Comparison of ENCODE assay signal across 24 mouse cellular contexts in the genomic region with DNA sequence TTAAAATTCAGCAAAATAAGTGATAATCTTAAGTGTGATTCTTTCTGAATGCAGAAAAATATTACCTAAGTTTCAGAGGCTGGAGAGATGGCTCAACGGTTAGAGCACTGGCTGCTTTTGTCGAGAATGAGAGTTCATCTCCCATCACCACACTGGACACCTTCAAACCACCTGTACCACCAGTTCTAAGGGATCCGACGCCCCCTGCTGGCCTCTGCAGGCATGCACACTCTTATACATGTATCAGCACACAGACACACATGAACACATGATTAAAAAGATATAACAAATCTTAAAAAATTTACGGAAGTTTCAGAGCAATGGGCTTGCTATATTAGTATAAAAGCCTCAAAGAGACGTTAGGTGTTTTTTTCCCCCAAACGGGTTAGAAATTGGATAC.
A peak's percentile ranks its signal among the peaks of the same experiment; 100 is the strongest.
DNase-seq lines count a peak whose midpoint lies in the region; ATAC-seq and TF ChIP-seq lines count a peak whose summit lies in the region.
"Had no signal": no experiment of that assay in that cellular context is flagged by ENCODE, and none has a peak within 500 bp of the region (broad histone marks: within the 10 kb centered on the region; RNA-seq: fewer than 3 reads in every experiment).

No protein-coding gene starts in this region.

- TF ChIP-seq CTCF in forebrain, postnatal 0 days (IDR thresholded peaks at IDR 0.05; ENCODE audit: low read depth): peak; percentile 21; the same call in 1 of the 2 replicates
- TF ChIP-seq CTCF in liver, adult 2 months (IDR thresholded peaks at IDR 0.05; ENCODE audit: low read depth, low read length): 0 out of 2 replicates have a peak, but pooled peaks have one; percentile 6
- TF ChIP-seq CTCF in ES-Bruce4 (IDR thresholded peaks at IDR 0.05; ENCODE audit: low read depth, low read length): peak; percentile 22
- peak; percentile 22; the same call in 1 of the 2 replicates for TF ChIP-seq CTCF in bone marrow, adult 2 months (IDR thresholded peaks at IDR 0.05; ENCODE audit: control insufficient read depth, insufficient read depth, low read length)

- no peaks in the 10 kb centered on the region for H3K27me3 ChIP-seq in forebrain, postnatal 0 days (ENCODE audit: insufficient read depth, low read length)
- H3K27me3 ChIP-seq in forebrain, embryonic 12.5 days: no peaks in the 10 kb centered on the region
- H3K27me3 ChIP-seq in liver, adult 2 months (ENCODE audit: control insufficient read depth, insufficient read depth, low read length): peaks cover 2% of the 10 kb centered on the region; the same call in 1 of the 2 replicates
- H3K27me3 ChIP-seq in liver, embryonic 12.5 days (replicated peaks): no peaks in the 10 kb centered on the region
- no peaks in the 10 kb centered on the region for H3K27me3 ChIP-seq in ES-Bruce4 (ENCODE audit: control insufficient read depth, insufficient read depth, low read length, poor library complexity, severe bottlenecking)
- no peaks in the 10 kb centered on the region for H3K27me3 ChIP-seq in forebrain, embryonic 16.5 days (replicated peaks; ENCODE audit: control insufficient read depth, insufficient read depth, low read length)
- H3K27me3 ChIP-seq: embryonic facial prominence, embryonic 12.5 days; heart, embryonic 13.5 days; hindbrain, embryonic 13.5 days; limb, embryonic 12.5 days; liver, embryonic 13.5 days had no signal

- TF ChIP-seq POLR2A in liver, adult 2 months (IDR thresholded peaks at IDR 0.05; ENCODE audit: extremely low read depth, insufficient read depth, low read length): no peak
- no peak for TF ChIP-seq POLR2A in ES-Bruce4 (IDR thresholded peaks at IDR 0.05; ENCODE audit: insufficient read depth, low read length)
- no peak for TF ChIP-seq POLR2A in bone marrow, adult 2 months (IDR thresholded peaks at IDR 0.05; ENCODE audit: borderline replicate concordance, control insufficient read depth, low read depth, low read length)

- no peak overlapping the region for H3K4me3 ChIP-seq in forebrain, postnatal 0 days (ENCODE audit: low read depth, low read length)
- H3K4me3 ChIP-seq in forebrain, embryonic 12.5 days (replicated peaks): no peak overlapping the region
- no peak overlapping the region for H3K4me3 ChIP-seq in liver, adult 2 months (ENCODE audit: insufficient read depth, low read depth, low read length)
- no peak overlapping the region for H3K4me3 ChIP-seq in liver, embryonic 12.5 days
- no peak overlapping the region for H3K4me3 ChIP-seq in ES-Bruce4 (ENCODE audit: low read depth, low read length)
- H3K4me3 ChIP-seq in bone marrow, adult 2 months (replicated peaks; ENCODE audit: control insufficient read depth, low read depth, low read length): no peak overlapping the region
- no peak overlapping the region for H3K4me3 ChIP-seq in forebrain, embryonic 16.5 days (replicated peaks; ENCODE audit: low read length)
- H3K4me3 ChIP-seq: embryonic facial prominence, embryonic 12.5 days; heart, embryonic 13.5 days; hindbrain, embryonic 13.5 days; limb, embryonic 12.5 days; liver, embryonic 13.5 days had no signal

- H3K9me3 ChIP-seq in forebrain, postnatal 0 days (ENCODE audit: low read length): no peaks in the 10 kb centered on the region
- H3K9me3 ChIP-seq in forebrain, embryonic 12.5 days: no peaks in the 10 kb centered on the region
- no peaks in the 10 kb centered on the region for H3K9me3 ChIP-seq in liver, embryonic 12.5 days (replicated peaks)
- no peaks in the 10 kb centered on the region for H3K9me3 ChIP-seq in ES-Bruce4 (replicated peaks; ENCODE audit: control insufficient read depth, insufficient read depth, low read length, poor library complexity, severe bottlenecking)
- no peaks in the 10 kb centered on the region for H3K9me3 ChIP-seq in forebrain, embryonic 16.5 days (ENCODE audit: control insufficient read depth, low read length)
- H3K9me3 ChIP-seq: embryonic facial prominence, embryonic 12.5 days; G1E; heart, embryonic 13.5 days; hindbrain, embryonic 13.5 days; limb, embryonic 12.5 days; liver, embryonic 13.5 days had no signal

- no peaks in the 10 kb centered on the region for H3K36me3 ChIP-seq in forebrain, postnatal 0 days (ENCODE audit: insufficient read depth)
- H3K36me3 ChIP-seq in forebrain, embryonic 12.5 days (replicated peaks): no peaks in the 10 kb centered on the region
- no peaks in the 10 kb centered on the region for H3K36me3 ChIP-seq in liver, adult 2 months (ENCODE audit: control insufficient read depth, insufficient read depth, low read length)
- no peaks in the 10 kb centered on the region for H3K36me3 ChIP-seq in liver, embryonic 12.5 days
- H3K36me3 ChIP-seq in ES-Bruce4 (ENCODE audit: control insufficient read depth, insufficient read depth, low read length, poor library complexity, severe bottlenecking): no peaks in the 10 kb centered on the region
- H3K36me3 ChIP-seq in forebrain, embryonic 16.5 days (ENCODE audit: control insufficient read depth, insufficient read depth): no peaks in the 10 kb centered on the region
- H3K36me3 ChIP-seq: embryonic facial prominence, embryonic 12.5 days; G1E; heart, embryonic 13.5 days; hindbrain, embryonic 13.5 days; limb, embryonic 12.5 days; liver, embryonic 13.5 days had no signal

- no peak overlapping the region for H3K27ac ChIP-seq in forebrain, postnatal 0 days (ENCODE audit: low read depth, low read length)
- H3K27ac ChIP-seq in forebrain, embryonic 12.5 days: no peak overlapping the region
- H3K27ac ChIP-seq in liver, adult 2 months (replicated peaks; ENCODE audit: insufficient read depth, low read depth, low read length): no peak overlapping the region
- H3K27ac ChIP-seq in liver, embryonic 12.5 days: no peak overlapping the region
- no peak overlapping the region for H3K27ac ChIP-seq in ES-Bruce4 (ENCODE audit: insufficient read depth, low read length)
- H3K27ac ChIP-seq in bone marrow, adult 2 months (ENCODE audit: control insufficient read depth, insufficient read depth, low read depth, low read length, poor library complexity): no peak overlapping the region
- H3K27ac ChIP-seq in forebrain, embryonic 16.5 days (ENCODE audit: low read length): no peak overlapping the region
- H3K27ac ChIP-seq: embryonic facial prominence, embryonic 12.5 days; heart, embryonic 13.5 days; hindbrain, embryonic 13.5 days; limb, embryonic 12.5 days; liver, embryonic 13.5 days; macrophage had no signal

- H3K4me2 ChIP-seq in forebrain, postnatal 0 days (ENCODE audit: low read depth): no peak overlapping the region
- no peak overlapping the region for H3K4me2 ChIP-seq in forebrain, embryonic 12.5 days
- no peak overlapping the region for H3K4me2 ChIP-seq in liver, embryonic 12.5 days
- H3K4me2 ChIP-seq in forebrain, embryonic 16.5 days (ENCODE audit: low read length): no peak overlapping the region
- H3K4me2 ChIP-seq: embryonic facial prominence, embryonic 12.5 days; heart, embryonic 13.5 days; hindbrain, embryonic 13.5 days; limb, embryonic 12.5 days; liver, embryonic 13.5 days had no signal

- no peaks in the 10 kb centered on the region for H3K4me1 ChIP-seq in forebrain, postnatal 0 days (ENCODE audit: insufficient read depth)
- H3K4me1 ChIP-seq in forebrain, embryonic 12.5 days: no peaks in the 10 kb centered on the region
- no peaks in the 10 kb centered on the region for H3K4me1 ChIP-seq in liver, adult 2 months (ENCODE audit: control insufficient read depth, insufficient read depth, low read length)
- no peaks in the 10 kb centered on the region for H3K4me1 ChIP-seq in liver, embryonic 12.5 days
- no peaks in the 10 kb centered on the region for H3K4me1 ChIP-seq in ES-Bruce4 (ENCODE audit: control insufficient read depth, insufficient read depth, low read length)
- H3K4me1 ChIP-seq in bone marrow, adult 2 months (ENCODE audit: control insufficient read depth, insufficient read depth, low read length): no peaks in the 10 kb centered on the region
- peaks cover 8% of the 10 kb centered on the region for H3K4me1 ChIP-seq in forebrain, embryonic 16.5 days (replicated peaks; ENCODE audit: control insufficient read depth, insufficient read depth, low read length)
- H3K4me1 ChIP-seq: heart, embryonic 13.5 days; hindbrain, embryonic 13.5 days; limb, embryonic 12.5 days; liver, embryonic 13.5 days had no signal

- no peak for DNase-seq in forebrain, postnatal 0 days
- no peak for DNase-seq in liver, adult 2 months (ENCODE audit: extremely low read depth, low read depth, low spot score)
- no peak for DNase-seq in kidney, postnatal 14 days
- DNase-seq: adrenal gland, postnatal 36 days; cerebellum, adult 11 months; cerebellum, postnatal 10 days; gastrocnemius, postnatal 10 days; kidney, adult 8-10 months; kidney, postnatal 10 days; liver, embryonic 13.5 days; thymus, postnatal 14 days had no signal

- WGBS in forebrain, postnatal 0 days: 88% methylated on average over 7 of the region's 7 CpGs
- 86% methylated on average over 7 of the region's 7 CpGs for WGBS in forebrain, embryonic 12.5 days
- WGBS in liver, adult 2 months: 86% methylated on average over 7 of the region's 7 CpGs
- 68% methylated on average over 7 of the region's 7 CpGs for WGBS in liver, embryonic 12.5 days (ENCODE audit: insufficient replicate concordance)
- 76% methylated on average over 7 of the region's 7 CpGs for WGBS in bone marrow, adult 2 months
- WGBS in forebrain, embryonic 16.5 days: 88% methylated on average over 7 of the region's 7 CpGs

- no peak overlapping the region for H3K9ac ChIP-seq in forebrain, postnatal 0 days
- no peak overlapping the region for H3K9ac ChIP-seq in forebrain, embryonic 12.5 days
- H3K9ac ChIP-seq in liver, adult 2 months (ENCODE audit: low read depth, low read length): no peak overlapping the region
- H3K9ac ChIP-seq in liver, embryonic 12.5 days: no peak overlapping the region
- H3K9ac ChIP-seq in ES-Bruce4 (ENCODE audit: low read depth, poor library complexity, severe bottlenecking): no peak overlapping the region
- no peak overlapping the region for H3K9ac ChIP-seq in forebrain, embryonic 16.5 days (replicated peaks; ENCODE audit: low read depth, low read length)
- H3K9ac ChIP-seq: embryonic facial prominence, embryonic 12.5 days; heart, embryonic 13.5 days; hindbrain, embryonic 13.5 days; limb, embryonic 12.5 days; liver, embryonic 13.5 days had no signal

- no peak for TF ChIP-seq EP300 in ES-Bruce4 (IDR thresholded peaks at IDR 0.05; ENCODE audit: insufficient read depth, low read depth, low read length)

- no peaks in the 10 kb centered on the region for H3K79me2 ChIP-seq in liver, adult 2 months (ENCODE audit: control insufficient read depth, insufficient read depth, low read length)

- ATAC-seq in forebrain, postnatal 0 days: no peak
- no peak for ATAC-seq in forebrain, embryonic 12.5 days (ENCODE audit: low FRiP score)
- ATAC-seq in liver, embryonic 12.5 days: no peak
- no peak for ATAC-seq in forebrain, embryonic 16.5 days
- ATAC-seq: inflammation-experienced regulatory T-cells, adult 6 months; midbrain, embryonic 16.5 days had no signal
